Mouse (Mus musculus) spleen, postnatal 4 days (tissue): ENCODE results near the gene 1700013F07Rik.
"Not testable (repeated sequence)": the region's sequence is repeated elsewhere in the genome, so short reads cannot be mapped to it uniquely, and the experiment has no call there.

Experiments used
- DNase-seq, 2 experiments: peaks; one replicate each; pipeline ENCODE4 v3.0.0; 2022; ENCODE audit warnings: low spot score in 2 of 2

The 1700013F07Rik gene

DNA sequence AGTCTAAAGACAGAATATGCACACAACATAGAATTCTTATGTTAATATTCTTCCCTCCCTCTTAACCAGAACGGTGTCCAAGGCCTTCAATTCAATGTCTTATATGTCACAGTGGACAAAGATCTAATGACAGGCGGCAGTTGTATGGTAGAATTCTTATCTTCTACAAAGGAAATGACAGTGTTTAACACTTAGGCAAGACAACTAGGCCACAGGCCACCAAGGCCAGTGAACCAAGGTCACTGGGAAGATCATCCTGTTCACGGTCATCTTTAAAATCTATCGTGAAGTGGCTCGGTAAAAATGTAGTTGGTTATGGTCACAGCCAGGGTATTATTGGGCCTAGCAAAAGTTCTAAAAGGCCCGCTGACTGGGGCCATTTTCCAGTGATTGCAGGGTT is at the start of gene 1700013F07Rik:
Gene 1700013F07Rik (plus strand): TSS at position 200 of the 400 bp plus-strand sequence.
- no peak for DNase-seq

- DNase-seq = no peak
These were observed 49.2 kb upstream of the 1700013F07Rik start for GRCm38 (mm10) chr3:108484749-108485148.

- DNase-seq = no peak
These were observed 44.0 kb upstream of the 1700013F07Rik start for GRCm38 (mm10) chr3:108489968-108490367.

- no peak for DNase-seq
These were observed 39.0 kb upstream of the 1700013F07Rik start for GRCm38 (mm10) chr3:108494861-108495474.

- DNase-seq = no peak
These were observed 38.5 kb upstream of the 1700013F07Rik start for GRCm38 (mm10) chr3:108495486-108495885.

DNA sequence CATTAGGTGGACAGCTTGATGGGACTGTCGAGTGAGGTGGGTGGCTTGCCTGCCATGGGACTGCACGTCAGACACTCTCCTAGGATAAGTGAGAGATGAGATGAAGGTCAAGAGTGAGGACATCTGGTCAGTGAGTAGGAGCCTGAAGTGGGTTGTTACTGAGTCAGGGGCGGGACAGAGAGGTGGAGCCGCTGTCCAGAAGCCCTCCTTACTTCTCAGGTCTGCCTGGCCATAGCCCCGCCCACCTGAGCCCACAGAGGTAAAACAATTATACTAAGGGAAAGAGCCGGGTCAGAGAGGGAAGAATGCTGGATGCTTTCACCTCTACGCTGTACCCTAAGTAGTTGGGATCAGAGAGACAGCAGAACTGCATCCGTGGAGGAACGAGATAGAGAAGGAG is 36.3 kb upstream of the 1700013F07Rik start:
- DNase-seq = no peak

GRCm38 (mm10) chr3:108499826-108500225 is 34.1 kb upstream of the 1700013F07Rik start:
- DNase-seq = no peak

- DNase-seq = not testable (repeated sequence)
These were observed 32.5 kb upstream of the 1700013F07Rik start for GRCm38 (mm10) chr3:108501411-108501810.

GRCm38 (mm10) chr3:108503908-108504307 is 30.0 kb upstream of the 1700013F07Rik start:
- no peak for DNase-seq

DNA sequence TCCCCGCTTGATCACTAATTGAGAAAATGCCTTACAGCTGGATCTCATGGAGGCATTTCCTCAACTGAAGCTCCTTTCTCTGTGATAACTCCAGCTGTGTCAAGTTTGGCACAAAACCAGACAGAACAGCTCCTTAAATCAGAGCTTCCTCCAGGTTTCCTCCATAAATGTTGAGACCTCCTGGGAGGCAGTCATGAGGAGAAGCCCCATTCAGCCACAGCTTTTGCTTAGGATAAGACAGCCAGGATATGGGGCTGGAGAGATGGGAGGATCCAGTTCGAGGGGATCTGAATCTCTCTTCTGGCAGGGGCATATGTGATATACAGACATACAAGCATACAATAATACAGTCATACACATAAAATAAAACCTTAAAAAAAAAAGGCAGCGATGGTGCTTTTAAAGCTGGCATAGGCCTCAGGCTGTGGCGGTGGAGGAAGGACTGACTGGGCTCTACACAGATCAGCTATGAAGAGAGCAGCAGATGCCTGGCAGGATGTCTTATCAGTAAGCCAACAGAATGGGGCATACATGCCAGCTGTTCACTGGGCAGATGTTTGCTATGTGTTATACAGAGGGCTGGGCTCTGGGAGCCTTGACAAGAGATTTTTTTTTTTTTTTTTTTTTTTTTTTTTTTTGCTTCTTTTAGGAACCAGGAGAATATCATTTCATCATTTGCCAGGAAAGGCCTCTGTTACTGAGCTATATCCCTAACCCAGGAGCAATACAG is 25.0 kb upstream of the 1700013F07Rik start:
- peak; percentile 68 to 70 for DNase-seq

DNA sequence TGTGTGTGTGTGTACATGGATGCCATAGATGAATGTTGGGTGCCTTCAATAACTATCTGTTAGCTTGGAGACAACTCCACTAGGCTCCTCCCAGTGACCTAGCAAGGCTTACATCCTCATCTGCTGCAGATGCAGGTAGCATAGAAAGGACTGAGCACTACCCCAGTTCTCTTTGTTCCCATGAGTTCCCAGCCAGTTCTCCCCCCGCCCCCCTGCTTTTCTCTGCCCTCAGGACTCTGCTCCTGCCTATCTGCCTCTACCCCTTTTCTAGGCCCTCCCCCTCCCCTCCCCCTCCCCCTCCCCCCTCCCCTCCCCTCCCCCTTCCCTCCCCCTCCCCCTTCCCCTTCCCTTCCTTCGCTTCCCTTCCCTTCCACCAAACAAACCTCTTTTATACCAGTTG is 23.8 kb upstream of the 1700013F07Rik start:
- no peak for DNase-seq

GRCm38 (mm10) chr3:108510716-108511483 is 23.1 kb upstream of the 1700013F07Rik start:
- DNase-seq = no peak

DNA sequence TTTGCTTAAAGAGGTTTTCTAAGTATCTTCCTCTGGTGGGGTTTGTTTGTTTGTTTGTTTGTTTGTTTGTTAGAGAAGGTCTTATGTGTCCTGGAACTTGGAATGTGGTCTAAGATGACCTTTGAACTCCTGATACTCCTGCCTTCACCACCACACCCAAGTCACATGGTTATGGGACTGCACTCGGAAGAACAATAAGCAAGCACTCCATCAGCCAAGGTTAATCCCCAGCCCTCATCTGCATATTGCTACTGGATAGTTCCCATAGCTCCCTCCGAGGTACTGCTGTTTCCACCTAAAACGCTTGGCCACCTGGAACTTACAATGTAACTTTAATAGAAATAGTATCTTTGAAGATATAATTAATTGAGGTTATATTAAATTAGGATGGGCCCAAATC is 20.5 kb upstream of the 1700013F07Rik start:
- no peak for DNase-seq

- no peak for DNase-seq
These were observed 15.7 kb upstream of the 1700013F07Rik start for GRCm38 (mm10) chr3:108518276-108518675.

DNA sequence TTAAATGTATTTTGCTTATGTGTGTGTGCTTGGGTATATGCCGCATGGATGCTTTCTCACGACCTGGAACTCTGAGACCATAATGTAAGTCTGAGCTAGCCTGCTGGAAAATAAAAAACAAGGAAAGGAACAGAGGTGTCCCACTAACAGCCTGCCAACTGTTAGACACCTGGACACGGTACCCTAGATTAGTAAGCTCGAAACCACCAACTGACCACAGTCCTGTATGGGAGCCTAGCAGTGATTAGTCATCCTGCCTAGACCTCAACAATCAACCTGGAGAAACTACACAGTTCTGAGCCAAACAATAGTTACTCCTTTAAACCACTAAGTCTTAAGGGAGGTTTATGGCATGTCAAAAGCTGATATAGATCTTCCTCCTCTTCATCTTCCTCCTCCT is 10.5 kb upstream of the 1700013F07Rik start:
- DNase-seq = no peak

DNA sequence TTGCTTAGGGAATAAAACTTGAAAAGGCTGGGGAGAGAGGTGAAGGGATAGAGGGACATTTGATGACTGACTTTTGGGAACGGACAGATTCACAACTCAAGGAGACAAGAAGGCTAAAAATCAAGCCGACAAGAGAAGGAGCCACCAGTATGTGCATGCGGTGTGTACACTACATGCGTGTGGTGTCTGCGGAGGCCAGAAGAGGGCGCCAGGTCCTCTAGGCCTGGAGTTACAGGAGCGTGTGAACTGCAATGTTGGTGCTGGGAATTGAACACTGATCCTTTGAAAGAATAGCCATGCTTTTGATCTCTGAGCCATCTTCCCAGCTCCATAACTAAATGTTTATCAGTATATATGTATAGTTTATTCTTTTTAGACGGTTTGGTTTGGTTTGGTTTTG is 5.5 kb upstream of the 1700013F07Rik start:
- DNase-seq = no peak

DNA sequence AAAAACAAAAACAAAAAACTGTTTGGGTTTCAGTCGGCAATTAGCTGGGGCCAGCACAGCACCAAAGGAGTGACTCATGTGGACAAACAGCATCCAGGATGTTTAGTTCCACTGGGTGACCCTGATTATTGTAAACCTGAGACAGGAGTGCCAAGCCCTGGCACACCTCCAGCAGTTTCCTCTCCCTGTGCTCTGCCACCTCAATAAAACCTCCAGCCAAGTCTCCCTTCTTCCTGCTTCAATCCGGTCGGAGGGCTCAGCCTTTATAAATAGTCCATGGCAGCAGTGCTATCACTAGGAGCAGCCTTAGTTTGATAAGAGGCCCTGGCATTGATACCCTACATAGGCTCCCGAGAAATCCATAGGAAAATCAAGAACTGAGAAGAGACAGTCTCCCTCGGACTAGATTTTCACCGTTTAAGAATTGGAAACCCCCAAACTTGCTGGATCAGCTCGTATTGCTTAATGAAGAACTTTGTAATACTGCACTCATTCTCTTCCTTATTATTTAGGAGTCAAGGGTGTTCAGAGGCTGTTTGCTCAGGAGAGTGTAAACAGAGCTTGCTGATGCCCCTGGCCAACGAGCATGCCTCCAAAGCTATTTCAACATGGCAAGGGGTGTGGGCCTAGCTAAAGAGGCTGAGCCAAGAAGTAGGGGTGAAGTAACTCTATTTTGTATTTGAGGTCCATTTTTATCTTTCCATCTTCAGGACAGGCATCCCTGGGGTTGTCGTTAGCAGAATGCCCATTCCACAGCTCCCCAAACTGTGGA is 650 bp upstream of the 1700013F07Rik start:
- no peak for DNase-seq

- no peak for DNase-seq
These were observed 2.1 kb downstream of the 1700013F07Rik start for GRCm38 (mm10) chr3:108535896-108536516.

- no peak for DNase-seq
These were observed 2.7 kb downstream of the 1700013F07Rik start, which contains the start of gene 5330417C22Rik for GRCm38 (mm10) chr3:108536517-108537260. 5330417C22Rik (minus strand) TSS chr3:108536536.

DNA sequence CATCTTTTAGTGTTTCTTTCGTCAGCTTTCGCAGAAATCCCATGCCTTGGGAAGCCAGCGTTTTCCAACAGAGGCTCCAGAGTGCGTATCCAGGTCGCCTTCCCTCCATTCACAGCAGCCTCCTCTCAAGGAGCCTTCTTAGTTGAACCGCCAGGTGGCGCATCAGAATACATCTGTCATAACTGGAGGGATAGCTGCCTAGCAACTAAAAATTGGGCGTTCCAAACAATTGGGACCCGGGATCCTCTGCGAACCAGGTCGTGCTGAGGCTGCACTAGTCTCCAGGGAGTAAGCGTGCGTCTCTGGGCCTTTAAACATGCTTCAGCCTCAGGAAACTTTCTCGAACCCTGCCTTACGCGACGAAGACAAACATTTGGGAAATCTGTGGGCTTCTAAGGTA is 3.4 kb downstream of the 1700013F07Rik start:
- DNase-seq = peak; percentile 75 to 88

- no peak for DNase-seq
These were observed 8.3 kb downstream of the 1700013F07Rik start for GRCm38 (mm10) chr3:108542299-108542698.
